ENCODE assay signal across 8 mouse cellular contexts in the genomic region with DNA sequence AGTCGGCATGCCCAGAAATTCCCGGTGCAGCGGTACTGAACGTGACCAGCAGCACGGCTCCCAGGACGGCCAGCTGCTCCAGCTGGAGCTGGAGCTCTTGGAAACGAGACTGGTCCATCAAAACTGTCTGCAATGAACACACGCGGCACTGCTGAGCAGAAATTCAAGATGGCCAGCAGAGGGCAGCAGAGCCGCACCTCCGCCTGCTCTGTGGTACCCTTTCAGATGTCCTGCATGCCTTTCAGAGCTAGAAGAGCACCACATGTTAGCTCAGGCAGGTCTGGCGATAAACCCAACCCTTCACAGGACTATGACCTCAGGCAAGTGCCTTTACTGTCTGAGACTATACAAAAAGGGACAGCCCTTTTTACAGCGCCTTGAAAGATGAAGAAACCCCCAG. TPM values are rescaled to one million over a fixed set of nuclear protein-coding genes. Genes with fewer than 3 reads are reported as not detected.
A peak's percentile ranks its signal among the peaks of the same experiment; 100 is the strongest.
DNase-seq lines count a peak whose midpoint lies in the region; ATAC-seq and TF ChIP-seq lines count a peak whose summit lies in the region.

No protein-coding gene starts in this region.

- H3K27me3 ChIP-seq in forebrain, embryonic 11.5 days (ENCODE audit: control insufficient read depth, insufficient read depth, low read length), result no peaks in the 10 kb centered on the region
- no peaks in the 10 kb centered on the region for H3K27me3 ChIP-seq in heart, embryonic 16.5 days (ENCODE audit: control insufficient read depth, insufficient read depth, low read length)
- no peaks in the 10 kb centered on the region for H3K27me3 ChIP-seq in liver, embryonic 14.5 days (ENCODE audit: control insufficient read depth, insufficient read depth, low read length)
- H3K27me3 ChIP-seq in neural tube, embryonic 12.5 days (replicated peaks), result no peaks in the 10 kb centered on the region

- TF ChIP-seq CTCF in liver, embryonic 14.5 days (IDR thresholded peaks at IDR 0.05; ENCODE audit: low read depth), result peak; percentile 97

- H3K4me2 ChIP-seq in forebrain, embryonic 11.5 days (ENCODE audit: low read depth, low read length, severe bottlenecking), result no peak overlapping the region
- H3K4me2 ChIP-seq in heart, embryonic 16.5 days (ENCODE audit: low read depth, low read length), result peak overlapping the region; percentile 18; the same call in 1 of the 2 replicates
- 0 out of 2 replicates have a peak overlapping the region, but pooled peaks have one; percentile 11 for H3K4me2 ChIP-seq in liver, embryonic 14.5 days (ENCODE audit: low read depth)
- H3K4me2 ChIP-seq in neural tube, embryonic 12.5 days (replicated peaks), result no peak overlapping the region

- H3K9ac ChIP-seq in forebrain, embryonic 11.5 days (ENCODE audit: low read length), result no peak overlapping the region
- H3K9ac ChIP-seq in heart, embryonic 16.5 days (ENCODE audit: low read length), result no peak overlapping the region
- H3K9ac ChIP-seq in liver, embryonic 14.5 days (replicated peaks), result no peak overlapping the region
- no peak overlapping the region for H3K9ac ChIP-seq in neural tube, embryonic 12.5 days

- 9% methylated on average over 13 of the region's 13 CpGs for WGBS in forebrain, embryonic 11.5 days
- 7% methylated on average over 13 of the region's 13 CpGs for WGBS in heart, embryonic 16.5 days
- 8% methylated on average over 13 of the region's 13 CpGs for WGBS in liver, embryonic 14.5 days (ENCODE audit: insufficient replicate concordance)
- 9% methylated on average over 13 of the region's 13 CpGs for WGBS in neural tube, embryonic 12.5 days

- no peak overlapping the region for H3K27ac ChIP-seq in forebrain, embryonic 11.5 days (ENCODE audit: low read depth, low read length)
- no peak overlapping the region for H3K27ac ChIP-seq in heart, embryonic 16.5 days (ENCODE audit: low read length)
- no peak overlapping the region for H3K27ac ChIP-seq in liver, embryonic 14.5 days
- no peak overlapping the region for H3K27ac ChIP-seq in neural tube, embryonic 12.5 days

- H3K36me3 ChIP-seq in forebrain, embryonic 11.5 days (ENCODE audit: control insufficient read depth, insufficient read depth, low read length), result no peaks in the 10 kb centered on the region; the same call in 1 of the 2 replicates
- no peaks in the 10 kb centered on the region for H3K36me3 ChIP-seq in heart, embryonic 16.5 days (ENCODE audit: control insufficient read depth, insufficient read depth)
- no peaks in the 10 kb centered on the region for H3K36me3 ChIP-seq in liver, embryonic 14.5 days (replicated peaks; ENCODE audit: control insufficient read depth, insufficient read depth, low read depth)
- H3K36me3 ChIP-seq in neural tube, embryonic 12.5 days, result peaks cover 32% of the 10 kb centered on the region

- no peak overlapping the region for H3K4me3 ChIP-seq in forebrain, embryonic 11.5 days (ENCODE audit: low read depth, low read length)
- H3K4me3 ChIP-seq in heart, embryonic 16.5 days (ENCODE audit: low read length), result no peak overlapping the region
- H3K4me3 ChIP-seq in liver, embryonic 14.5 days (ENCODE audit: insufficient read depth in 1 of 2, low read depth in 2 of 2, low read length in 2 of 2), result no peak overlapping the region
- no peak overlapping the region for H3K4me3 ChIP-seq in neural tube, embryonic 12.5 days

- TF ChIP-seq EP300 in liver, embryonic 14.5 days (IDR thresholded peaks at IDR 0.05; ENCODE audit: low read depth), result no peak

- peak; percentile 92 for ATAC-seq in forebrain, embryonic 11.5 days (replicated peaks; ENCODE audit: low FRiP score)
- ATAC-seq in heart, embryonic 16.5 days (replicated peaks; ENCODE audit: extremely low read depth, insufficient read depth, low FRiP score), result peak; percentile 89
- ATAC-seq in liver, embryonic 14.5 days (ENCODE audit: insufficient read depth), result peak; percentile 55; the same call in 1 of the 2 replicates
- peak; percentile 90 for ATAC-seq in neural tube, embryonic 12.5 days (ENCODE audit: low FRiP score, low read depth)

- peak; percentile 78 for DNase-seq in CD4-positive, CD25-positive, alpha-beta regulatory T cell, adult 2 months (ENCODE audit: low read depth, low spot score)
- DNase-seq in c-Kit-negative CD71-positive TER-119-positive erythroid progenitor cells, embryonic 14.5 days (ENCODE audit: low read depth, low spot score), result peak; percentile 27
- peak; percentile 92 for DNase-seq in forebrain, embryonic 11.5 days (ENCODE audit: low spot score)
- DNase-seq in kidney, postnatal 36 days, result peak; percentile 79 to 94
- peak; percentile 40 to 49 (median 49) for DNase-seq in liver, embryonic 14.5 days (ENCODE audit: low read depth in 3 of 3, low spot score in 3 of 3)
- peak; percentile 48 for DNase-seq in telencephalon, adult 2 months (ENCODE audit: low read depth, low spot score)

- no peaks in the 10 kb centered on the region for H3K4me1 ChIP-seq in forebrain, embryonic 11.5 days (replicated peaks; ENCODE audit: control insufficient read depth, insufficient read depth, low read length)
- no peaks in the 10 kb centered on the region for H3K4me1 ChIP-seq in heart, embryonic 16.5 days (ENCODE audit: control insufficient read depth, insufficient read depth, low read length)
- peaks cover 0 to 13% of the 10 kb centered on the region in 2 experiments; a peak in 2 of 4 replicates for H3K4me1 ChIP-seq in liver, embryonic 14.5 days (replicated peaks; ENCODE audit: control insufficient read depth in 2 of 2, insufficient read depth in 2 of 2, low read length in 1 of 2)
- H3K4me1 ChIP-seq in neural tube, embryonic 12.5 days, result peaks cover 4% of the 10 kb centered on the region; the same call in 1 of the 2 replicates

- no peaks in the 10 kb centered on the region for H3K9me3 ChIP-seq in forebrain, embryonic 11.5 days (ENCODE audit: control insufficient read depth, low read length)
- no peaks in the 10 kb centered on the region for H3K9me3 ChIP-seq in heart, embryonic 16.5 days (replicated peaks; ENCODE audit: control insufficient read depth, low read length)
- H3K9me3 ChIP-seq in liver, embryonic 14.5 days (ENCODE audit: control insufficient read depth, low read length), result no peaks in the 10 kb centered on the region
- H3K9me3 ChIP-seq in neural tube, embryonic 12.5 days, result no peaks in the 10 kb centered on the region

RNA-seq across cellular contexts. Expression of a gene that starts 26.6 kb away (rescaled TPM):
- 64.9 and 68.2 TPM in 2 replicates for polyA plus RNA-seq in forebrain, embryonic 11.5 days (2014; fragmentation: Nextera tagmentation; extraction: Ambion mirVana)
- 28.0 and 28.9 TPM in 2 replicates for polyA plus RNA-seq in heart, embryonic 16.5 days (2015; fragmentation: Nextera tagmentation; extraction: Ambion mirVana)
- 1.0 and 2.5 TPM in 2 replicates for polyA plus RNA-seq in liver, embryonic 14.5 days (2012; rRNA removed)
- polyA plus RNA-seq in liver, embryonic 14.5 days (2014; fragmentation: Nextera tagmentation; extraction: Ambion mirVana), result 5.0 and 5.2 TPM in 2 replicates
- polyA plus RNA-seq in neural tube, embryonic 12.5 days (2016; fragmentation: Nextera tagmentation; extraction: Ambion mirVana), result 68.8 and 76.3 TPM in 2 replicates

RNA-seq across cellular contexts. Expression of a gene that starts 30.8 kb away (rescaled TPM):
- polyA plus RNA-seq in forebrain, embryonic 11.5 days (2014; fragmentation: Nextera tagmentation; extraction: Ambion mirVana), result not detected in 2 replicates
- polyA plus RNA-seq in heart, embryonic 16.5 days (2015; fragmentation: Nextera tagmentation; extraction: Ambion mirVana), result not detected in 2 replicates
- not detected in 2 replicates for polyA plus RNA-seq in liver, embryonic 14.5 days (2012; rRNA removed)
- polyA plus RNA-seq in liver, embryonic 14.5 days (2014; fragmentation: Nextera tagmentation; extraction: Ambion mirVana), result not detected in 2 replicates
- 0.17 TPM in 1 of 2 replicates, not detected in the other for polyA plus RNA-seq in neural tube, embryonic 12.5 days (2016; fragmentation: Nextera tagmentation; extraction: Ambion mirVana)

RNA-seq across cellular contexts. Expression of a gene that starts 57.3 kb away (rescaled TPM):
- 4.0 and 5.5 TPM in 2 replicates for polyA plus RNA-seq in forebrain, embryonic 11.5 days (2014; fragmentation: Nextera tagmentation; extraction: Ambion mirVana)
- 4.8 and 5.7 TPM in 2 replicates for polyA plus RNA-seq in heart, embryonic 16.5 days (2015; fragmentation: Nextera tagmentation; extraction: Ambion mirVana)
- 3.9 and 5.7 TPM in 2 replicates for polyA plus RNA-seq in liver, embryonic 14.5 days (2012; rRNA removed)
- 9.5 and 9.8 TPM in 2 replicates for polyA plus RNA-seq in liver, embryonic 14.5 days (2014; fragmentation: Nextera tagmentation; extraction: Ambion mirVana)
- polyA plus RNA-seq in neural tube, embryonic 12.5 days (2016; fragmentation: Nextera tagmentation; extraction: Ambion mirVana), result 2.1 and 2.4 TPM in 2 replicates

Comparison
In these comparisons a context has a peak if more than half of its experiments do, and no peak if none do; other contexts are left out.
1. DNase-seq: peak in every context shown above with its lines; median percentile 92 in forebrain, embryonic 11.5 days; 86 in kidney, postnatal 36 days; 78 in CD4-positive, CD25-positive, alpha-beta regulatory T cell, adult 2 months; 49 in liver, embryonic 14.5 days; 48 in telencephalon, adult 2 months; 27 in c-Kit-negative CD71-positive TER-119-positive erythroid progenitor cells, embryonic 14.5 days.
2. H3K4me2 ChIP-seq: peak in heart, embryonic 16.5 days (single experiment) and liver, embryonic 14.5 days (single experiment); none in forebrain, embryonic 11.5 days (single experiment) and neural tube, embryonic 12.5 days (single experiment).
3. Peak in every context shown above with its lines, with median percentiles within 50 percentile points of each other: ATAC-seq.